Mouse (Mus musculus) heart, embryonic 13.5 days (tissue): ENCODE results near the gene Nos1ap. TPM values are rescaled to one million over a fixed set of nuclear protein-coding genes. Genes with fewer than 3 reads are reported as not detected.

Experiments used
- ATAC-seq: fragments of 200-750 bp; cut with Nextera tagmentation; 2 replicates; pipeline ENCODE4 v1.8.0; 2017; ENCODE audit warnings: moderate TSS enrichment; ENCODE audit not compliant: insufficient number of reproducible peaks, low FRiP score, low TSS enrichment; ENCODE audit errors: extremely low read depth
- H3K27ac ChIP-seq: fragments of 300-500 bp; sonication (generic); replicated peaks from 2 replicates; pipeline ENCODE4 v1.5.1; 2015; ENCODE audit warnings: moderate library complexity, mild to moderate bottlenecking, inconsistent platforms
- H3K27me3 ChIP-seq: fragments of 300-500 bp; sonication (generic); replicated peaks from 2 replicates; pipeline ENCODE4 v1.6.1; 2015; ENCODE audit warnings: mild to moderate bottlenecking, inconsistent platforms
- H3K36me3 ChIP-seq: fragments of 300-500 bp; sonication (generic); 2 replicates; pipeline ENCODE4 v1.6.1; 2015; ENCODE audit warnings: mild to moderate bottlenecking, inconsistent platforms
- H3K4me1 ChIP-seq: fragments of 300-500 bp; sonication (generic); 2 replicates; pipeline ENCODE4 v1.6.1; 2015; ENCODE audit warnings: inconsistent platforms
- H3K4me2 ChIP-seq: fragments of 300-500 bp; sonication (generic); 2 replicates; pipeline ENCODE4 v1.6.1; 2015; ENCODE audit warnings: inconsistent platforms, mild to moderate bottlenecking, moderate library complexity
- H3K4me3 ChIP-seq: fragments of 300-500 bp; sonication (generic); 2 replicates; pipeline ENCODE4 v1.5.1; 2015; ENCODE audit warnings: moderate library complexity, mild to moderate bottlenecking, inconsistent platforms
- H3K9ac ChIP-seq: fragments of 300-500 bp; sonication (generic); 2 replicates; pipeline ENCODE4 v1.6.1; 2015; ENCODE audit warnings: inconsistent platforms, mild to moderate bottlenecking, moderate library complexity
- H3K9me3 ChIP-seq: fragments of 300-500 bp; sonication (generic); 2 replicates; pipeline ENCODE4 v1.6.1; 2016; ENCODE audit warnings: inconsistent platforms
- WGBS: fragments of 180-500 bp; shearing (Covaris S2); methylation state at CpG from one replicate; pipeline ENCODE4 v1.1.7; 2015; ENCODE audit warnings: mixed read lengths; 5-methylcytosine and 5-hydroxymethylcytosine counted together
- polyA plus RNA-seq: library from polyadenylated mRNA; unstranded; fragments of >200 nt; fragmentation: Nextera tagmentation; extraction: Ambion mirVana; gene quantifications from 2 replicates; pipeline ENCODE4 v1.2.1, GENCODE M21; 2015

Nos1ap gene
- polyA plus RNA-seq, 1 experiment from 2014 or later: 17.9 TPM

- Histone ChIP-seq H3K9me3 (no peaks in the 10 kb centered on the region), H3K9ac (no peak overlapping the region), H3K4me3 (no peak overlapping the region), H3K27me3 (no peaks in the 10 kb centered on the region), H3K36me3 (no peaks in the 10 kb centered on the region), H3K4me1 (peaks cover 12% of the 10 kb centered on the region), H3K4me2 (no peak overlapping the region), H3K27ac (no peak overlapping the region)
- ATAC-seq: no peak
- 96% methylated on average over 3 of the region's 3 CpGs for WGBS
Measured at GRCm38 (mm10) chr1:170611631-170612030, 22.0 kb upstream of the Nos1ap start.

DNA sequence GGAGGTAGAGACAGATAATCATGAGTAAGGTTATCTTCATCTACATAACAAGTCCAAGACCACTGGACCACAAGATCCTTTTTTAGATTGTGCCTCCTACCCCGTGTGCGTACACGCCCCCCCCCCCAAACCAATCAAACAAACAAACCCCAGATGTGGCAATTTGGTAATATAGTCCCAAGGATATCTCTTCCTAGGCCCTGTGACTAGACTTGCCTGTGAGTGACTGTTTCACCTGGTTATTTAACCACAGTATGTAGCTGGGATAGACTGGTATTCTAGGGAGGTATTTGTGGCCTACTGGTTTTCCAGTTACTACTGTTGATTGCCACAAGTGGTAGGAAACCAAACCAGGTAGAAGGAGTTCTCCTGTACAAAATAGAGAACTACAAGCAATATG is 21.0 kb upstream of the Nos1ap start:
- Histone ChIP-seq H3K27ac (no peak overlapping the region), H3K4me1 (peaks cover 17% of the 10 kb centered on the region), H3K27me3 (no peaks in the 10 kb centered on the region), H3K9ac (no peak overlapping the region), H3K9me3 (no peaks in the 10 kb centered on the region), H3K4me3 (no peak overlapping the region), H3K4me2 (no peak overlapping the region), H3K36me3 (no peaks in the 10 kb centered on the region)
- WGBS: 74% methylated on average over 3 of the region's 3 CpGs
- ATAC-seq: no peak

- ATAC-seq: no peak
- H3K4me3 ChIP-seq: no peak overlapping the region
- H3K4me2 ChIP-seq: no peak overlapping the region
- peaks cover 22% of the 10 kb centered on the region for H3K4me1 ChIP-seq
- H3K36me3 ChIP-seq: no peaks in the 10 kb centered on the region
- 56% methylated on average over 3 of the region's 3 CpGs for WGBS
- no peak overlapping the region for H3K9ac ChIP-seq
- H3K9me3 ChIP-seq: no peaks in the 10 kb centered on the region
- H3K27ac ChIP-seq: peak overlapping the region; percentile 29; the same call in 1 of the 2 replicates
- H3K27me3 ChIP-seq: no peaks in the 10 kb centered on the region
Measured at GRCm38 (mm10) chr1:170610289-170610688, 20.6 kb upstream of the Nos1ap start.

DNA sequence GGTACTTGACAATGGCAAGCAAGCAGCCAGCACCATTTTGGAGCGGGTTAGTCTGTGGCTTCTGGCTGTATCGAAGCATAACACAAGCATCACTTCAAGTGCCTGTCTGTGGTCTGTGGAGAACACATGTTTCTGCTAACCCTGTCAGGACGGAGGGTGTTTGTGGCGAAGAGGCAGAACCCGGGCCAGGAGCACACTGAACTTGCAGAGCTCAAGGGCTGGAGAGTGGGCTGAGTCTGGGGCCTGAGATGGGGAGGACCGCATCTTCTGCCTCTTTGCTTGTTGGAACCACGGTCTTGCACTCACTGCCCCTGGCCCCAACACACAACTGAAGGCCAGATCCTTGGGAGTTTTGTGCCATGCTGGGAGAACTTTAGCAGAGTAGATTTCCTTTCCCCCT is 20.2 kb upstream of the Nos1ap start:
- ATAC-seq: no peak
- H3K9ac ChIP-seq: no peak overlapping the region
- no peaks in the 10 kb centered on the region for H3K27me3 ChIP-seq
- no peaks in the 10 kb centered on the region for H3K9me3 ChIP-seq
- no peak overlapping the region for H3K4me3 ChIP-seq
- 49% methylated on average over 7 of the region's 7 CpGs for WGBS
- H3K27ac ChIP-seq: peak overlapping the region; percentile 29; the same call in 1 of the 2 replicates
- no peak overlapping the region for H3K4me2 ChIP-seq
- no peaks in the 10 kb centered on the region for H3K36me3 ChIP-seq
- peaks cover 26% of the 10 kb centered on the region for H3K4me1 ChIP-seq

GRCm38 (mm10) chr1:170608461-170609071 is 18.9 kb upstream of the Nos1ap start:
- no peak overlapping the region for H3K9ac ChIP-seq
- H3K27me3 ChIP-seq: no peaks in the 10 kb centered on the region
- 84% methylated on average over 3 of the region's 3 CpGs for WGBS
- H3K27ac ChIP-seq: no peak overlapping the region
- no peaks in the 10 kb centered on the region for H3K9me3 ChIP-seq
- H3K36me3 ChIP-seq: no peaks in the 10 kb centered on the region
- H3K4me3 ChIP-seq: no peak overlapping the region
- ATAC-seq: no peak
- H3K4me1 ChIP-seq: peaks cover 37% of the 10 kb centered on the region
- H3K4me2 ChIP-seq: no peak overlapping the region

DNA sequence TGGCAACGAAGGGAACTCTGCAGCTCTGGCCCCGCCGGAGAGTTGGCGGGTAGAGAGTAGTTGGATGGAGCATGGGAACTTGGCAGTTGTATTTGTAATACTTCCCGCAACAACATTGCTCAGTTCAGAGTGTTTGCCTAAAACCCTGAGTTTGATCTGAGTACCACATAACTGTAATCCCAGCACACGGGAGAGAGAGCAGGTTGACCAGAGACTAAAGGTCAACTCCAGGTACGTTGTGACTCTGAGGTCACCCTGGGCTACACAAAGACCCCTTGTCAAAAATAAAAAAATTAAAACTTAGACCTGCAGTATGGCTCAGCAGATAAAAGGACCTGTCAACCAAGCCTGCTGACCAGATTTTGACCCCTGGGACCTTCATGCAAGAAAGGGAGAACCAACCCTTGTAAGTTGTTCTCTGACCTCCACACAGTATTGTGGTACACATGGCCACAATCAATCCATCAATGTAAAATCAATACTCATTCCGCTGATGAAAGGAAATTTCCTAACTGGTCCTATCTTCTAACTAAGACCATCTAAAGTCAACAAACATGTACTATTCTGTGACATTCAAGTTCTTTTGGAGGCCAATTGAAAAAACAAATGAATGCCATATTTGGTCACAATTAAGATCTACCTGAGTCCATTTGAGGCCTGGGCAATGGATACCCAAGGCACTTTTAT is 17.7 kb upstream of the Nos1ap start:
- Histone ChIP-seq H3K9me3 (no peaks in the 10 kb centered on the region), H3K27me3 (no peaks in the 10 kb centered on the region), H3K4me3 (no peak overlapping the region), H3K4me2 (no peak overlapping the region), H3K4me1 (peaks cover 39% of the 10 kb centered on the region), H3K36me3 (no peaks in the 10 kb centered on the region), H3K9ac (no peak overlapping the region), H3K27ac (no peak overlapping the region)
- 86% methylated on average over 8 of the region's 8 CpGs for WGBS
- ATAC-seq: no peak

- H3K4me3 ChIP-seq: no peak overlapping the region
- peaks cover 37% of the 10 kb centered on the region for H3K4me1 ChIP-seq
- H3K27ac ChIP-seq: peak overlapping the region; percentile 78
- H3K36me3 ChIP-seq: no peaks in the 10 kb centered on the region
- 37% methylated on average over 21 of the region's 21 CpGs for WGBS
- H3K9me3 ChIP-seq: no peaks in the 10 kb centered on the region
- peak; percentile 20; the same call in 1 of the 2 replicates for ATAC-seq
- H3K27me3 ChIP-seq: no peaks in the 10 kb centered on the region
- H3K9ac ChIP-seq: peak overlapping the region; percentile 28
- H3K4me2 ChIP-seq: peak overlapping the region; percentile 33
Measured at GRCm38 (mm10) chr1:170605228-170606001, 15.8 kb upstream of the Nos1ap start.

DNA sequence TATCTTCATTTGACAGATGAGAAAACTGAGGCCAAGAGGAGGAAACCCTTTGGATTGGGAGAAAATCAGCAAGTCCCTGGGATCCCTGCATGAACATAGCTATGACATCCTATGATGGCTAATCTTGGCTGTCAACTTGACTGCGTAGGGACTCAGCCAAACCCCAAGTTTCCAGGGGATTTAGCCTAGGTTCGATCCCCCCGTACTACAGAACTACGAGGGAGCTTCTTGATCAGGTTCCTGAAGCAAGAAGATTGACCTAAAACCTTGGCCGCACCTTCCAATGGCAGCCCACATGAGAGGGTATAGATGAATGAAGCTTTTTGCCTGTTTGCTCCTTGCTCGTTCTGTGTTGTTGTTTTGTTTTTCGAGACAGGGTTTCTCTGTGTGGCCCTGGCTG is 4.9 kb upstream of the Nos1ap start:
- no peaks in the 10 kb centered on the region for H3K36me3 ChIP-seq
- no peak overlapping the region for H3K27ac ChIP-seq
- no peaks in the 10 kb centered on the region for H3K27me3 ChIP-seq
- no peak overlapping the region for H3K4me2 ChIP-seq
- no peaks in the 10 kb centered on the region for H3K4me1 ChIP-seq
- no peak overlapping the region for H3K4me3 ChIP-seq
- no peak for ATAC-seq
- no peak overlapping the region for H3K9ac ChIP-seq
- peaks cover 6% of the 10 kb centered on the region; the same call in 1 of the 2 replicates for H3K9me3 ChIP-seq
- 88% methylated on average over 7 of the region's 7 CpGs for WGBS

DNA sequence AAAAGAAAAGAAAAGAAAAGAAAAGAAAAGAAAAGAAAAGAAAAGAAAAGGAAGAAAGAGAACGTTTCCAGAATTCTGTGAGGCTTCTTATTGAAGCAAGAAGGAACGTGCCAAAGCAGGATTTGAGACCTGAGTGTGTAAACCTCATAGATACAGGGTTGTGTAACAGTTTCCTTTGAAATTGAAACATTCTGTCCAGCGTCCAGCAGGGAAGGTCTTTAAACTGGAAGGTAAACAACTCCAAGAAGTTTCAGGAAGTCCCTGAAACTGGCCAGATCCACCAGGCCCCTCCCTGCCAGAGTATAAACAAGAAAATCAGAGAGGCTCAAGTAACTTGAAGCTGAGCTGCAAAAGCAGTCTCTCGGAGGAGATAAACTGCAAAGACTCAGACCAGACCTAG is 870 bp upstream of the Nos1ap start:
- no peaks in the 10 kb centered on the region for H3K9me3 ChIP-seq
- no peak for ATAC-seq
- WGBS: 60% methylated on average over 4 of the region's 4 CpGs
- no peak overlapping the region for H3K4me3 ChIP-seq
- H3K36me3 ChIP-seq: peaks cover 8% of the 10 kb centered on the region
- H3K27me3 ChIP-seq: no peaks in the 10 kb centered on the region
- H3K27ac ChIP-seq: no peak overlapping the region
- H3K4me1 ChIP-seq: peaks cover 31% of the 10 kb centered on the region
- H3K4me2 ChIP-seq: no peak overlapping the region
- H3K9ac ChIP-seq: no peak overlapping the region

GRCm38 (mm10) chr1:170590041-170590360 is 340 bp upstream of the Nos1ap start:
- H3K27me3 ChIP-seq: no peaks in the 10 kb centered on the region
- ATAC-seq: no peak
- H3K27ac ChIP-seq: peak overlapping the region; percentile 80
- WGBS: 4% methylated on average over 11 of the region's 11 CpGs
- H3K4me3 ChIP-seq: peak overlapping the region; percentile 95
- H3K9me3 ChIP-seq: no peaks in the 10 kb centered on the region
- peak overlapping the region; percentile 96 for H3K4me2 ChIP-seq
- peak overlapping the region; percentile 97 for H3K9ac ChIP-seq
- peaks cover 31% of the 10 kb centered on the region for H3K4me1 ChIP-seq
- peaks cover 13% of the 10 kb centered on the region for H3K36me3 ChIP-seq

- no peak for ATAC-seq
- H3K36me3 ChIP-seq: peaks cover 22% of the 10 kb centered on the region
- H3K4me1 ChIP-seq: peaks cover 31% of the 10 kb centered on the region
- peak overlapping the region; percentile 96 for H3K4me2 ChIP-seq
- no peaks in the 10 kb centered on the region for H3K27me3 ChIP-seq
- H3K9ac ChIP-seq: peak overlapping the region; percentile 97
- peak overlapping the region; percentile 80 for H3K27ac ChIP-seq
- WGBS: 5% methylated on average over 8 of the region's 8 CpGs
- no peaks in the 10 kb centered on the region for H3K9me3 ChIP-seq
- peak overlapping the region; percentile 95 for H3K4me3 ChIP-seq
Measured at GRCm38 (mm10) chr1:170588879-170589218, 812 bp downstream of the Nos1ap start.
